Mouse (Mus musculus): ENCODE results near the gene Rarb.

DNA sequence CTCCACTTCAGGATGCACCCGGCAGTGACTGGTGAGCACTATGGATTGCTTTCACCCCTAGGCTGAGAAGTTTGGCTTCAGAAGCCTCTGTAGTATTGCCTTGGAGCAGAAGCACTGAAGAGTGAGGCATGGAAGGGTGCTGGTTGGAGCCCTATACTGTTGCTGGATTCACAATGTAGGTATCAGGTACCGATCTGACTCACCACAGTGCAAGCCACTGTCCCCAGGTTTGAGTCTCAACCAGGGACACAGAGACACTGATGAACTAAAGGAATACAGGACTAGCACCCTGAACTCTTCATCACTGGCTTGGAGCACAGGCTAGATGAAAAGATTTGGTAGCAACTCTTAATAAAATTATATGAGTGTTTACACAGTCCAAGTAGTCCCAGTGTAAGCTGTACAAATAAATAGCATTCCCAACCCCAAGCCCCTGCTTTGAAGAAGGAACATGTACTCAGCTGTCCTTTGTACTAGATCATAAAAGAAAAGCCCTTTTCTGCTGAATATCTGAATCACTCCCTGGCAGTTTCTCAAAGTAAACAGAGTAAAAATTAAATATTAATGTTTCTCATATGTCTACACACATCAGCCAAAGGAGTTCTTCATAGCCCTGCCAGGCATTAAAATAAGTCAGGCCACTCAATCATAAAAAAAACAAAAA lies 90.6 kb downstream of the Rarb start:
- no peak for TF ChIP-seq CTCF (IDR thresholded peaks at IDR 0.05; ENCODE audit: borderline replicate concordance, extremely low read depth, insufficient read depth, insufficient read length)
- TF ChIP-seq POLR2A (IDR thresholded peaks at IDR 0.05; ENCODE audit: borderline replicate concordance, extremely low read depth, insufficient read depth, insufficient read length, poor library complexity, severe bottlenecking), result no peak

All from brain, embryonic 14.5 days (tissue).